Mouse (Mus musculus): ENCODE data around the gene Amh. TPM values are rescaled to one million over a fixed set of nuclear protein-coding genes. Genes with fewer than 3 reads are reported as not detected.

Gene Amh
- polyA plus RNA-seq, 1 experiment from 2014 or later: 0.07 TPM

DNA sequence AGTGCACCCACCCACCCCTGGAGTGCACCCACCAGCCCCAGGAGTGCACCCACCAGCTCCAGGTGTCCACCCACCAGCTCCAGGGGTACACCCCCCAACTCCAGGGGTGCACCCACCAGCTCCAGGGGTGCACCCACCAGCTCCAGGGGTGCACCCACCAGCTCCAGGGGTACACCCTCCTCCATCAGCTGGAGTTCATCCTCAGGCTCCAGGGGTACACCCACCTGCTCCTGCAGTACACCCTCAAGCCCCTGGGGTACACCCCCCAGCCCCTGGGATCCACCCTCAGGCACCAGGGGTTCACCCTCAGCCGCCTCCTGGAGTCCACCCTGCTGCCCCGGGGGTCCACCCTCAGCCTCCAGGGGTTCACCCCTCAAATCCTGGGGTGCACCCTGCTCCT lies 703 bp upstream of the Amh start:
- H3K27me3 ChIP-seq (replicated peaks; ENCODE audit: insufficient read depth, low read length): peaks cover 13% of the 10 kb centered on the region; the same call in 1 of the 2 replicates
- TF ChIP-seq EP300 (IDR thresholded peaks at IDR 0.05): no peak
- no peak for TF ChIP-seq CTCF (IDR thresholded peaks at IDR 0.05)
- H3K4me3 ChIP-seq (ENCODE audit: low read depth, low read length): no peak overlapping the region
- ATAC-seq: no peak
- no peak overlapping the region for H3K9ac ChIP-seq (replicated peaks; ENCODE audit: low read depth)
- H3K4me1 ChIP-seq (ENCODE audit: insufficient read depth, low read depth, low read length): peaks cover 18% of the 10 kb centered on the region
- 100% methylated on average over 2 of the region's 2 CpGs for WGBS
- H3K4me2 ChIP-seq (replicated peaks; ENCODE audit: low read depth, low read length): no peak overlapping the region
- DNase-seq (ENCODE audit: low spot score): no peak
- H3K36me3 ChIP-seq (ENCODE audit: insufficient read depth, low read length): 0 out of 2 replicates have a peak, but pooled peaks cover 3% of the 10 kb centered on the region
- H3K9me3 ChIP-seq (ENCODE audit: low read length): no peaks in the 10 kb centered on the region
- H3K27ac ChIP-seq (ENCODE audit: low read length): no peak overlapping the region

DNA sequence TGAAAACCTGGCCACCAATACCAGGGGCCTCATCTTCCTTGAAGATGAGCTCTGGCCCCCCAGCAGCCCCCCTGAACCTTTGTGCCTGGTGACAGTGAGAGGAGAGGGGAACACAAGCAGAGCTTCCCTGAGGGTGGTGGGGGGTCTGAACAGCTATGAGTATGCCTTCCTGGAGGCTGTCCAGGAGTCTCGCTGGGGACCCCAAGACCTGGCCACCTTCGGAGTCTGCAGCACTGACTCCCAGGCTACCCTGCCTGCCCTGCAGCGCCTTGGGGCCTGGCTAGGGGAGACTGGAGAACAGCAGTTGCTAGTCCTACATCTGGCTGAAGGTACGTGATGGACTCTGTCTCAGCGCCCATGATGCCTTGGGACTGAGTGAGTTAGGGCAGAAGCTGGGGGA lies 279 bp downstream of the Amh start:
- DNase-seq (ENCODE audit: low spot score) (no peak), ATAC-seq (no peak)
- Histone ChIP-seq H3K4me2 (replicated peaks; ENCODE audit: low read depth, low read length) (no peak overlapping the region), H3K4me3 (ENCODE audit: low read depth, low read length) (no peak overlapping the region), H3K27me3 (replicated peaks; ENCODE audit: insufficient read depth, low read length) (peaks cover 19% of the 10 kb centered on the region; the same call in 1 of the 2 replicates), H3K9ac (replicated peaks; ENCODE audit: low read depth) (no peak overlapping the region), H3K27ac (ENCODE audit: low read length) (no peak overlapping the region), H3K4me1 (ENCODE audit: insufficient read depth, low read depth, low read length) (peaks cover 14% of the 10 kb centered on the region), H3K36me3 (ENCODE audit: insufficient read depth, low read length) (0 out of 2 replicates have a peak, but pooled peaks cover 3% of the 10 kb centered on the region), H3K9me3 (ENCODE audit: low read length) (no peaks in the 10 kb centered on the region)
- TF ChIP-seq EP300 (IDR thresholded peaks at IDR 0.05) (no peak), CTCF (IDR thresholded peaks at IDR 0.05) (no peak)
- WGBS: 82% methylated on average over 5 of the region's 5 CpGs

DNA sequence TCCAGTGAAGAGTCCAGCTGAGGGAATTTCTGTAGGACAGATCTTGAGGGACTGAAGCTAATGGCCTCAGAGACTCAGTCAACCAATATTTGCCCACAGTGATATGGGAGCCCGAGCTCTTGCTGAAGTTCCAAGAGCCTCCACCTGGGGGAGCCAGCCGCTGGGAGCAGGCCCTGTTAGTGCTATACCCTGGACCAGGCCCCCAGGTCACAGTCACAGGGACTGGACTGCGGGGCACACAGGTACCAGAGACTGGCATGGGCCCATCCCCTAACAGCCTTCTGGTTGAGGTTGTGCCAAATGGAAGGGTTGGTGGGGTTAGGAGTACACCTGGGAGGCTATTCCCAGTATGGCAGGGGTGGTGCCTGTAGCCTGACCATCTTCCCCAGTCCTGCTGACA lies 882 bp downstream of the Amh start:
- H3K27me3 ChIP-seq (replicated peaks; ENCODE audit: insufficient read depth, low read length): peaks cover 19% of the 10 kb centered on the region; the same call in 1 of the 2 replicates
- ATAC-seq (peak; percentile 44; the same call in 1 of the 2 replicates), DNase-seq (ENCODE audit: low spot score) (peak; percentile 62)
- TF ChIP-seq EP300 (IDR thresholded peaks at IDR 0.05) (no peak), CTCF (IDR thresholded peaks at IDR 0.05) (peak; percentile 81)
- 0 out of 2 replicates have a peak, but pooled peaks cover 3% of the 10 kb centered on the region for H3K36me3 ChIP-seq (ENCODE audit: insufficient read depth, low read length)
- H3K27ac ChIP-seq (ENCODE audit: low read length): no peak overlapping the region
- no peaks in the 10 kb centered on the region for H3K9me3 ChIP-seq (ENCODE audit: low read length)
- WGBS: 20% methylated on average over 3 of the region's 3 CpGs
- H3K4me1 ChIP-seq (ENCODE audit: insufficient read depth, low read depth, low read length): peaks cover 14% of the 10 kb centered on the region
- no peak overlapping the region for H3K4me2 ChIP-seq (replicated peaks; ENCODE audit: low read depth, low read length)
- no peak overlapping the region for H3K9ac ChIP-seq (replicated peaks; ENCODE audit: low read depth)
- H3K4me3 ChIP-seq (ENCODE audit: low read depth, low read length): no peak overlapping the region

DNA sequence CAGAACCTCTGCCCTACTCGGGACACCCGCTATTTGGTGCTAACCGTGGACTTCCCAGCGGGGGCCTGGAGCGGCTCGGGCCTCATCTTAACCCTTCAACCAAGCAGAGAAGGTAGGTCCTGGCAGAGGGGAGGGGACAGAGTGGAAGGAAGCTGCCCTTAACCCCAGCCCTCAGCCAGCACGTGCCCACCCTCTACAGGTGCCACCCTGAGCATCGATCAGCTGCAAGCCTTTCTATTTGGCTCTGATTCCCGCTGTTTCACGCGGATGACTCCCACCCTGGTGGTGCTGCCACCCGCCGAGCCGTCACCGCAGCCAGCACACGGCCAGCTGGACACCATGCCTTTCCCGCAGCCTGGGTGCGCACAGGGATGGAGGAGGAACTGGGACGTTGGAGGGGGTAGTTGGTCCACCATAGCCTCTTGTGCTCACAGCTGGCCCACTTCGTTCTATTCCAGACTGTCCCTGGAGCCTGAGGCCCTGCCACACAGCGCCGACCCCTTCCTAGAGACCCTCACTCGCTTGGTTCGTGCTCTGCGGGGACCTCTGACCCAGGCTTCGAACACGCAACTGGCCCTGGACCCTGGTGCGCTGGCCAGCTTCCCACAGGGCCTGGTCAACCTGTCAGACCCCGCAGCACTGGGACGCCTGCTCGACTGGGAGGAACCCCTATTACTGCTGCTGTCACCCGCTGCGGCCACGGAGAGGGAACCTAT lies 1.5 kb downstream of the Amh start:
- Histone ChIP-seq H3K4me3 (ENCODE audit: low read depth, low read length) (peak overlapping the region; percentile 39), H3K4me1 (ENCODE audit: insufficient read depth, low read depth, low read length) (peaks cover 14% of the 10 kb centered on the region), H3K27me3 (replicated peaks; ENCODE audit: insufficient read depth, low read length) (peaks cover 19% of the 10 kb centered on the region; the same call in 1 of the 2 replicates), H3K36me3 (ENCODE audit: insufficient read depth, low read length) (0 out of 2 replicates have a peak, but pooled peaks cover 3% of the 10 kb centered on the region), H3K27ac (ENCODE audit: low read length) (no peak overlapping the region), H3K9me3 (ENCODE audit: low read length) (no peaks in the 10 kb centered on the region), H3K4me2 (replicated peaks; ENCODE audit: low read depth, low read length) (peak overlapping the region; percentile 91), H3K9ac (replicated peaks; ENCODE audit: low read depth) (no peak overlapping the region; the same call in 1 of the 2 replicates)
- whole genome bisulfite sequencing: 49% methylated on average over 34 of the region's 34 CpGs
- no peak for DNase-seq (ENCODE audit: low spot score)
- no peak for ATAC-seq
- no peak for TF ChIP-seq EP300 (IDR thresholded peaks at IDR 0.05)
- no peak for TF ChIP-seq CTCF (IDR thresholded peaks at IDR 0.05)

DNA sequence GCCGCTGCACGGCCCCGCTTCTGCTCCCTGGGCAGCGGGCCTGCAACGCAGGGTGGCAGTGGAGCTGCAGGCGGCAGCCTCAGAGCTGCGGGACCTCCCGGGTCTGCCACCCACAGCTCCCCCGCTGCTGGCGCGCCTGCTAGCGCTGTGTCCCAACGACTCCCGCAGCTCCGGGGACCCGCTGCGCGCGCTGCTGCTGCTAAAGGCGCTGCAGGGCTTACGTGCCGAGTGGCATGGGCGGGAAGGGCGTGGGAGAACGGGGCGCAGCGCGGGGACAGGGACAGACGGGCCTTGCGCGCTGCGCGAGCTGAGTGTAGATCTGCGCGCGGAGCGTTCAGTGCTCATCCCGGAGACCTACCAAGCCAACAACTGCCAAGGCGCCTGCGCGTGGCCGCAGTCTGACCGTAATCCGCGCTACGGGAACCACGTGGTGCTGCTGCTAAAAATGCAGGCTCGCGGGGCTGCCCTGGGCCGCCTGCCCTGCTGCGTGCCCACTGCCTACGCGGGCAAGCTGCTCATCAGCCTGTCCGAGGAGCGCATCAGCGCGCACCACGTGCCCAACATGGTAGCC lies 2.1 kb downstream of the Amh start:
- Histone ChIP-seq H3K4me2 (replicated peaks; ENCODE audit: low read depth, low read length) (peak overlapping the region; percentile 91), H3K4me1 (ENCODE audit: insufficient read depth, low read depth, low read length) (peaks cover 14% of the 10 kb centered on the region), H3K27me3 (replicated peaks; ENCODE audit: insufficient read depth, low read length) (peaks cover 19% of the 10 kb centered on the region; the same call in 1 of the 2 replicates), H3K27ac (ENCODE audit: low read length) (no peak overlapping the region), H3K4me3 (ENCODE audit: low read depth, low read length) (peak overlapping the region; percentile 39), H3K9ac (replicated peaks; ENCODE audit: low read depth) (no peak overlapping the region; the same call in 1 of the 2 replicates), H3K36me3 (ENCODE audit: insufficient read depth, low read length) (0 out of 2 replicates have a peak, but pooled peaks cover 3% of the 10 kb centered on the region), H3K9me3 (ENCODE audit: low read length) (no peaks in the 10 kb centered on the region)
- TF ChIP-seq CTCF (IDR thresholded peaks at IDR 0.05) (0 out of 2 replicates have a peak, but pooled peaks have one; percentile 3), EP300 (IDR thresholded peaks at IDR 0.05) (no peak)
- WGBS: 2% methylated on average over 50 of the region's 58 CpGs
- ATAC-seq (peak; percentile 69), DNase-seq (ENCODE audit: low spot score) (peak; percentile 65)

Measured in lung, postnatal 0 days (tissue).